Mouse (Mus musculus) heart, embryonic 12.5 days (tissue): Measurements from ENCODE around the gene Dyrk1b. TPM values are rescaled to one million over a fixed set of nuclear protein-coding genes. Genes with fewer than 3 reads are reported as not detected.
"Not testable (repeated sequence)": the region's sequence is repeated elsewhere in the genome, so short reads cannot be mapped to it uniquely, and the experiment has no call there.

Experiments used
- ATAC-seq: fragments of 200-750 bp; cut with Nextera tagmentation; 2 replicates; pipeline ENCODE4 v1.8.0; 2017; ENCODE audit warnings: moderate TSS enrichment, moderate library complexity; ENCODE audit not compliant: insufficient number of reproducible peaks, low FRiP score
- H3K27ac ChIP-seq: fragments of 300-500 bp; sonication (generic); 2 replicates; pipeline ENCODE4 v1.5.1; 2016; ENCODE audit warnings: mild to moderate bottlenecking, moderate library complexity; ENCODE audit not compliant: poor library complexity, severe bottlenecking
- H3K27me3 ChIP-seq: fragments of 300-500 bp; sonication (generic); replicated peaks from 2 replicates; pipeline ENCODE4 v1.6.1; 2016; ENCODE audit warnings: mild to moderate bottlenecking, moderate library complexity
- H3K36me3 ChIP-seq: fragments of 300-500 bp; sonication (generic); 2 replicates; pipeline ENCODE4 v1.6.1; 2016; ENCODE audit warnings: mild to moderate bottlenecking, moderate library complexity
- H3K4me1 ChIP-seq: fragments of 300-500 bp; sonication (generic); replicated peaks from 2 replicates; pipeline ENCODE4 v1.6.1; 2016; ENCODE audit warnings: mild to moderate bottlenecking
- H3K4me2 ChIP-seq: fragments of 300-500 bp; sonication (generic); 2 replicates; pipeline ENCODE4 v1.6.1; 2016; ENCODE audit warnings: mild to moderate bottlenecking, moderate library complexity
- H3K4me3 ChIP-seq: fragments of 300-500 bp; sonication (generic); 2 replicates; pipeline ENCODE4 v1.5.1; 2016; ENCODE audit warnings: mild to moderate bottlenecking
- H3K9ac ChIP-seq: fragments of 300-500 bp; sonication (generic); 2 replicates; pipeline ENCODE4 v1.6.1; 2016; ENCODE audit warnings: mild to moderate bottlenecking, moderate library complexity
- H3K9me3 ChIP-seq: fragments of 300-500 bp; sonication (generic); replicated peaks from 2 replicates; pipeline ENCODE4 v1.6.1; 2016; ENCODE audit warnings: mild to moderate bottlenecking, moderate library complexity
- WGBS: fragments of 180-500 bp; shearing (Covaris S2); methylation state at CpG from one replicate; pipeline ENCODE4 v1.1.7; 2016; 5-methylcytosine and 5-hydroxymethylcytosine counted together
- polyA plus RNA-seq: library from polyadenylated mRNA; unstranded; fragments of >200 nt; fragmentation: Nextera tagmentation; extraction: Ambion mirVana; gene quantifications from 2 replicates; pipeline ENCODE4 v1.2.1, GENCODE M21; 2016

The Dyrk1b gene
- polyA plus RNA-seq, 1 experiment from 2014 or later, result 9.1 TPM

- H3K4me2 ChIP-seq, H3K4me1 ChIP-seq, ATAC-seq, H3K27ac ChIP-seq, H3K9ac ChIP-seq, H3K4me3 ChIP-seq, H3K27me3 ChIP-seq, H3K36me3 ChIP-seq: not testable (repeated sequence)
- WGBS, result 74% methylated on average over 4 of the region's 4 CpGs
- peaks cover 12% of the 10 kb centered on the region; the same call in 1 of the 2 replicates for H3K9me3 ChIP-seq
Measured at GRCm38 (mm10) chr7:28226836-28227235, 47.6 kb downstream of the Dyrk1b start.

GRCm38 (mm10) chr7:28227421-28227820 is 48.2 kb downstream of the Dyrk1b start:
- not testable (repeated sequence) for H3K4me1 ChIP-seq, ATAC-seq, H3K9ac ChIP-seq, H3K4me3 ChIP-seq, H3K27ac ChIP-seq, H3K27me3 ChIP-seq, H3K4me2 ChIP-seq, H3K36me3 ChIP-seq
- H3K9me3 ChIP-seq, result peaks cover 12% of the 10 kb centered on the region; the same call in 1 of the 2 replicates
- 79% methylated on average over 4 of the region's 4 CpGs for WGBS

Other genes starting within 250 kb of the Dyrk1b start
- 13.9 TPM in 2 replicates for gene Zfp780b, start 200.3 kb upstream of the Dyrk1b start, polyA plus RNA-seq
- gene Zfp850, start 165.4 kb upstream of the Dyrk1b start, polyA plus RNA-seq, result 2.1 and 2.8 TPM in 2 replicates
- 236 and 237 TPM in 2 replicates for gene Psmc4, start 129.4 kb upstream of the Dyrk1b start, polyA plus RNA-seq
- gene Fcgbp, start 108.2 kb upstream of the Dyrk1b start, polyA plus RNA-seq, result not detected in 2 replicates
- 0.04 and 0.08 TPM in 2 replicates for gene 9530053A07Rik, start 50.0 kb upstream of the Dyrk1b start, polyA plus RNA-seq
- 92.1 TPM in 2 replicates for gene Fbl, start 9.8 kb upstream of the Dyrk1b start, polyA plus RNA-seq
- 7.4 and 8.7 TPM in 2 replicates for gene Eid2, start 88.4 kb downstream of the Dyrk1b start, polyA plus RNA-seq
- 8.2 and 8.8 TPM in 2 replicates for gene Eid2b, start 98.3 kb downstream of the Dyrk1b start, polyA plus RNA-seq
- gene Selenov, start 111.7 kb downstream of the Dyrk1b start, polyA plus RNA-seq, result not detected in 2 replicates
- 0.26 TPM in 1 of 2 replicates, not detected in the other for gene Dll3, start 122.8 kb downstream of the Dyrk1b start, polyA plus RNA-seq
- 133 and 136 TPM in 2 replicates for gene Timm50, start 132.6 kb downstream of the Dyrk1b start, polyA plus RNA-seq
- 73.4 and 76.7 TPM in 2 replicates for gene Supt5, start 159.3 kb downstream of the Dyrk1b start, polyA plus RNA-seq
- gene Rps16, start 171.2 kb downstream of the Dyrk1b start, polyA plus RNA-seq, result 629 and 630 TPM in 2 replicates
- 58.0 and 65.3 TPM in 2 replicates for gene Plekhg2, start 193.1 kb downstream of the Dyrk1b start, polyA plus RNA-seq
- 15.9 and 16.5 TPM in 2 replicates for gene Zfp36, start 200.8 kb downstream of the Dyrk1b start, polyA plus RNA-seq
- gene Med29, start 213.2 kb downstream of the Dyrk1b start, polyA plus RNA-seq, result 45.4 and 46.5 TPM in 2 replicates
- 68.5 and 70.4 TPM in 2 replicates for gene Paf1, start 213.5 kb downstream of the Dyrk1b start, polyA plus RNA-seq